Mouse (Mus musculus) mature B cell (primary cell): ENCODE data around the gene Cpm.

Experiments
- in situ Hi-C: fragments of 300-500 bp; cut with MboI; formaldehyde crosslinking; loops from 2 replicates; pipeline ENCODE4 v1.14.3; 2019

The Cpm gene

DNA sequence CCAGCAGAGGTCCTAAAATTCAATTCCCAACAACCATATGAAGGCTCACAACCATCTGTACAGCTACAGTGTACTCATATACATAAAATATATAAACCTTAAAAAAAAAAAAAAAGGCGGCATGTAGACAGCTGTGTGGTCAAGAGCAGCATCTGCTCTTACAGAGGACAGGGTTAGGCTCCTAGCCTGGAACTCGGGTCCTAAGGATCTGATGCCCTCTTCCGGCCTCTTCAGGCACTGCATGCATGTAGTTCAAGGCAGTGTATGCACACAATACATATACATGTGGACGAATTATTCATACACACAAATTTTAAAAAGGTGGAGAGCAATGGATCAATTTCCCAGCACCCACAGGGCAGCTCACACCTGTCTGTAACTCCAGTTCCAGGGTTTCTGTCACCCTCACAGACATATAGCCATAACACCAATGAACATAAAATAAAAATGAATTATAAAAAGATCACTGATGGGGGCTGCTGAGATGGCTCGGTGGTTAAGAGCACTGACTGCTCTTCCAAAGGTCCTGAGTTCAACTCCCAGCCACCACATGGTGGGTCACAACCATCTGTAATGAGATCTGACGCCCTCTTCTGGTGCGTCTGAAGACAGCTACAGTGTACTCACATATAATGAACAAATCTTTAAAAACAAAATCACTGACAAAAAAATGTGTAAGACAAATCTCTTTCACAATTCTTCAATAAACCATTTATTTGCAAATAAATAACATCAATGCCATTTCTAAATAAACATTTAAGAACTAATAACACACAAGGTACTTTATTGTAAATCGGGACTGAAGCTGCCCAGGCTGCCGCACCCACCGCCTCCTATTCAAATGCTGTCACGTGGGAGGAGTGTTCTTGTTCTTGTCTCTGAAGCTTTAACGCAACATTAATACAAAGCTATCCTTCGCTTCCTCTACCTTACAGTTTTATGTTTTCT, 59.2 kb downstream of the Cpm start:
- in situ Hi-C loops = no loop called here

DNA sequence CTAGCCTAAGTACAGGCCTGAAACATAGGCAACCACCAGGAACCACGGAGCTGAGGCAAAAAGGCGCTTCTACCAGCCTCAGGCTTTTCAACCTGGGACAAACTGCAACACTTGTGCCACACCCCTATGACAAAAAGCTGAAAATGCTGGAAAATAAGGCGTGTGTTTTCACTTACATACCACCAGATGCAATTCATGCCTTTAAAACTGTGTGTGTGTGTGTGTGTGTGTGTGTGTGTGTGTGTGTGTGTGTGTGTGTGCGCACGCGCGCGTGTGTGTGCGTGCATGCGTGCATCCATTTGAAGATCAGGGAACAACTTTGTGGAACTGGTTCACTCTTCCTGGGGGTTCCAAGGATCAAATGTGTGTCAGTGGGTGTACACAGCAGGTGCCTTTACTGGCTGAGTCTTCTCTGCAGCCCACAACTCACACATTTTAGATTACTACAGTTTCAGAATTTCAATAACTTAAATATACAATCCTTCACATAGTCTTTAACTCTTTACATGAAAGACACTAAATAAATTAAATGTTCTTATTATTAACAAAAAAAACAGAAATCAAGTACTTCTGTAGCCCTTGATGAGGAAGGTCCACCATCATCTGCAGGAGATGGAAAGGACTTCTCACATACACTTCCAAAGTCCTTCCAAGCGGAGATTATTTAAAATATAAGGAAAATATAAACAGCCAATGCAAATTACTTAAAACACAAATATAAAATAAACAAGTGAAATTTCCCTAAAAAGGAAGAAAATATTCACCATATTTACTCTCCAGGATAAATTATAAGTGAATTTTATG, 60.2 kb downstream of the Cpm start:
- in situ Hi-C loops = no loop called here

DNA sequence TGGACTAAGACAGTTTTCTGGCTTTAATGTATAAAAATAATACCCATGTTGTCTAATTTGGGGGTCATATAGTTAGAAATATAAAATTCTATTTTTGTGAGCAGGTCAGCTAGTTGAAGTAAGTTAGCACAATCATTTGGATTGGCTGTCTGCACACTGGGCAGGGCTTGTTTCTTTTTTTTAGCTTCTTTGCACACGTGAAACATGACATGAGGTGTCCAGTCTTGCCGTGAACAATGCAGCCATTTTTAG, 60.7 kb downstream of the Cpm start:
- in situ Hi-C loops = no loop called here

DNA sequence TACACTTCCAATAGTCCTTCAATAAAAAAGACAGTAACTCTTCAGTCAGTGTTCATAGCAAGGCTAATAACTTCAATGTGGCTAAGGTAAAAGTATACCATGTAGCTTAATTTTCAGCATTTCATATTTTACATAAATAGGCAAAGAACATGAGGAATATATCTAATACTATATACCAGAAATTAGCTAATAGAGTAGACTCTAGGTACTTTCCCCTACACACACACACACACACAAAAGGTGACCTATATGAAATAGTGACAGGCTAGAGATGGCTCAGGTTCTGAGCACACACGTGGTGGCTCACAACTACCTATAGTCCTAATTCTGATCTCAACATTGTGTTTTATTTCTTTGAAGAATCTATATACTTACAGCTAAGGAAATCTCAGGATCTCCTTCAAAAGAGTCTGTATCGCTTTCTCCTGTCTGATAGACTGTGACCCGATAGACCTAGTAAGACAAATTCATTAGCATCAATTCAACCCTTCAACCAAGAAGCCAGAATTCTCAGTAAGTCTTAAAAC, 61.5 kb downstream of the Cpm start:
- in situ Hi-C loops = no loop called here

DNA sequence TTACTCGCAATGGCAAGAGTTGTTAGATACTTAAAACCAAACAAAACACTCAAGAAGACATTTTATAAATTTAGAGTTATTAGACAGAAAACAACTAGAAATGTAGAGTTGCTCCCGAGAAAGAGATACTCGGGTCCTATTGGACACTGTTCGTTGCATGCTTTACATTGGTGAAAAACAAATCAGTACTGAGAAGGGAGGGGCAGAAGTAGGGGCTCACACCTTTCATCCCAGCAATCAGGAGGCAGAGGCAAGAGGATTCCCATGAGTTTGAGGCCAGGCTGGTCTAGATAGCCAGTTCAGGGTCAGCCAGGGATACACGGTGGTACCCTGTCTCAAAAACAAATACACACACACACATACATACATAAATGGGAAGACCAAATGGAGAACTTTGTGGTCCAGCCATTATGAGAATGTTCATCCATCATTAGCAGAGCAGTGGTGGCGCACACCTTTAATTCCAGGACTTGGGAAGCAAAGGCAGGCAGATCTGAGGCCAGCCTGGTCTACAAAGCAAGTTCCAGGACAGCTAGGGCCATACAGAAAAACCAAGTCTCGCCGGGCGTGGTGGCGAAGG, 62.2 kb downstream of the Cpm start:
- in situ Hi-C loops = no loop called here

DNA sequence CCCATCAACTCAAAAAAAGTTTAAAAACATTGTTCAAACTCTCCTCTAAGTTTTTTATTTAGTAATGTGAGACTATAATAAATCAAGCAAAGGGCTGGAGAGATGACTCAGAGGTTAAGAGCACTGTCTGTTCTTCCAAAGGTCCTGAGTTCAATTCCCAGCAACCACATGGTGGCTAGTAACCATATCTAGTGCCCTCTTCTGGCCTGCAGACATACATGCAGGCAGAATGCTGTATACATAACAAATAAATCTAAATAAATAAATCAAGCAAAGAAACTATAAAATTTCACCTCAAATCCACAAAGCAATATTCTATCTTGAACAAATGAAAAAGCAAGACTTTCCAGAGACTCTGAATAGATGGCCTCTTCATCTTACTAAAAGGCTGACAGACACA, 62.9 kb downstream of the Cpm start:
- in situ Hi-C loops = no loop called here

DNA sequence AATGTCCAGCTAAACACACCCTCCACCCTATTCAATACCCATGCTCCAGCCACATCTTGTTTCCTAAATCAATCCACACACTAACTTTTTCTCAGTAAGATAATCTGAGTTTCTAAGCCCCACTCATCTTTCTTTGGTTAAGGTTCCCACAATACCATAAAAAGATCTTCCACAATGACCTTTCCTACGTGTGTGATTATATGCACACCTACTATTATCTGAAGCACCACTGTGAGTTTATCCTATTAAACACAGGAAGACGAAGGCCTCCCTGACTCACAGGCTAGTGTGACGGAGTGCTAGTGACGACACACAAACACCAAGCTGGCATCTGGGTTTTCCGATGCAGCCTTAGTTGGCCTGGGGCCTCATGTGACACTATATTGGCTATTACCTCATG, 63.7 kb downstream of the Cpm start:
- in situ Hi-C loops = no loop called here

DNA sequence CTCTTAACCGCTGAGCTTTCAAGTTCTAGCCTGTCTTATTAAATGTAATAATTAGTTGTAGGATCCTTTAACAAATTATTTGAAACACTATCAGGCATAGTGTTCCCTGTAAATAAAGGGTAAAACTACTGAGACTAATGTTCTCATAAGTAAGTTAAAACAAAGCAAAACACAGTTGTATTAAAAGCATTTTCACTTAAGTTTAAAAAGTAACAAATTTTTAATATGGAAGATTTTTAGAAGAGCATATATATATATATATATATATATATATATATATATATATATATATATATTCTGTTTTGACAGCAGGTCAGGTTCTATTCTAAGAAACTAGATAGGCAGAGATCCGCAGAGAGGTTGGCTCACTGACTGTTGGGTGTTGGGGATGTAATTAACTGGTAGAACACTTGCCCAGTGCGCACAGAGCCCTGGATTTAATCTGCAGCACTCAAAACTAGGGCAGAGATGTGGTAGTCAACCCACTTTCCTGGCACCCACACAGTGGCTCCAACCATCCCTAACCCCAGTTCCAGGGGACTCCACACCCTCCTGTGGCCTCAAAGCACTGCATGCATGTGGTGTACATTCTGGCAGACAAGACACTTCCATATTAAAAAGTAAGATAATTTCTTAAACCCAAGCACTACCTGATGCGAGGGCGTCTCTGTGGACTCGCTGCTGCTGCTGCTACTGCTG, 65.1 kb downstream of the Cpm start:
- in situ Hi-C loops = no loop called here

DNA sequence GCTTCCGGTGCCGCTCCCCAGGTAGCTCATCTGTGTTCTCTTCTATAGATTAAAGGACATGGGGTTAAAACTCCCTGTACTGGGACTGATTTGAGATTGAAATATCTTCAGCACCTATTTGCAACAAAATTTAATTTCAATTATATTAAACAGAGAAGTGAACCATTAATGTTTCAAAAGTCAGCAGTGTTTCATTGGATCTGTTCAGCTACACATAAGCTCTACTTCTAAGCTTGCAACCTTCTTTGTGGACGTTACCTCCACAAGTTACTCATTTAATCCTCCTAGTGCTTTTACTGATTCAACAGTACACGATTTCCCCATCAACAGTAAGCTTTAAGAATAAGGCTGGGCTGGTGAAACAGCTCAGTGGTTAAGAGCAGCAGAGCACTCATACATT, 65.7 kb downstream of the Cpm start:
- in situ Hi-C loops = no loop called here

DNA sequence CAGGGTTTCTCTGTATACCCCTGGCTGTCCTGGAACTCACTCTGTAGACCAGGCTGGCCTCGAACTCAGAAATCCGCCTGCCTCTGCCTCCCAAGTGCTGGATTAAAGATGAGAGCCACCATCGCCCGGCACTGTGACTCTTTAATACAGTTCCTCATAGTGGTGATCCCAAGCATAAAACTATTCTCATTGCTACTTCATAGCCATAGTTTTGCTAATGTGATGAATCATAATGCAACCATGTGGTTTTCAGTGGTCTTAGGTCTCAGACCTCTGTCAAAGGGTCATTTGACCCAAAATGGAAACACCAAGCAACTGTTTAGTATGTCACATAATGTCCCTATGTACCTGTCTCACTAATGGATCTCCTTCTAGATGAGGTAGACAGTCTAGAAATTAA, 66.3 kb downstream of the Cpm start:
- in situ Hi-C loops = no loop called here

DNA sequence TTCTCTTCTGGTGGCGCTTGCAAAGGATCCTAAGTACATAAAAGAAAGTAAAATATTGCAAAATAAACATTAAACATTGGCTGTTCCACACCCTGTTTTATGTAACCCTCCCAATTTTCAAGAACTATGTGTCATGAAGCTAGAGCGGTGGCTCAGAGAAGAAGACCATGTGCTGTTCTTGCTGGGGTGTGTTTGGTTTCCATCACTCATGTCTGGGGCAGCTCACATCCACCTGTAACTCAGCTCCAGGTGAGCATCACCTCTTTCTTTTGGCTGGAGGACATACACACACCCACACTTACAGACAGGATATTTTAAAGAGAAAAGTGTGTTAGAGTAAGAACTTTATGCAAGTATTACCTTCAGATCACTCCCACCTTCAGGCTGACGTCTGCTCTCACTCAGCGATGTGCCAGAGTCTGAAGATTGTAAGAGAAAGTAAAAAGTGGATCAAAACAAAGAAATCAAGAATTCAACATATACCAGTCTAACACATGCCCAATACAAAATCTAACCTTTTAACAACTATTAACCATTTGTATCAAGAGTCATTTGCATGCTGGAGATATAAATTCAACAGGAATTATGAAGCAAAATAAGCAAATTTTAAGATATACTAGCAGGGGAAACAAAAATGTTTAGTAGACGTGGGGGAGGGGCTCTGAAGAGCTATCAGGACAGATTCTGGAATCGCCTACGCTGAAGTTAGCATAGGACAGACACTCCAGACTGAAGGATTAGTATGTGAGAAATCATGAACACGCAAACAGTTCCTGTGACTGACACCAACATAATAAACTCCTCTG, 66.9 kb downstream of the Cpm start:
- in situ Hi-C loops = no loop called here

DNA sequence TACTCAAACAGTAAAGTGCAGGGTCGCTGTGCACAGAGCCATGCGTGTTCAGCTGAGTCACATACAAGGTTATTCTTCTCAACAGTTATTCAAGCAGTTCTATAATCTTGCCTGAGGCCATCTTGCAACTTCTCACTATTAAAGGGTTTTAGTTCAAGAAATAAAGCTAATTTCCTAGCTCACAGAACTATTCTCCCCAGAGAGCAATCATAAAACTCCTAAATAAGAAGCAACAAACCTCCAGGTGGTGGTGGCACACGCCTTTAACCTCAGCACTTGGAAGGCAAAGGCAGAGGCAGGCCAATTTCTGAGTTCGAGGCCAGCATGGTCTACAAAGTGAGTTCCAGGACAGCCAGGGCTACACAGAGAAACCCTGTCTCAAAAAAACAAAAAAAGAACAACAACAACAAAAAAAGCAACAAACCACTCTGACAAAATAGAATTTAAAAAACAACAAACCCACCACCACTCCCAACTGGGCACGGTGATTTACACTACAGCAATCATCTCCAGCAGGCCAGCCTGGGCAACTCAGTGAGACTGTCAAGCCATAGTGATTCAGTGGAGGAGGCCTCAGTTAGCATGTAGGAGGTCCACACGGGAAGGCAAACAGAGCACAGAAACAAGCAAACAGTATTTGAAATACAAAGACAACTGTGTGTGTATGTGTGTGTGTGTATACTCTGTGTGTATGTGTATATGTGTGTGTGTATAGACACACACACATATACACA, 67.7 kb downstream of the Cpm start:
- in situ Hi-C loops = no loop called here

DNA sequence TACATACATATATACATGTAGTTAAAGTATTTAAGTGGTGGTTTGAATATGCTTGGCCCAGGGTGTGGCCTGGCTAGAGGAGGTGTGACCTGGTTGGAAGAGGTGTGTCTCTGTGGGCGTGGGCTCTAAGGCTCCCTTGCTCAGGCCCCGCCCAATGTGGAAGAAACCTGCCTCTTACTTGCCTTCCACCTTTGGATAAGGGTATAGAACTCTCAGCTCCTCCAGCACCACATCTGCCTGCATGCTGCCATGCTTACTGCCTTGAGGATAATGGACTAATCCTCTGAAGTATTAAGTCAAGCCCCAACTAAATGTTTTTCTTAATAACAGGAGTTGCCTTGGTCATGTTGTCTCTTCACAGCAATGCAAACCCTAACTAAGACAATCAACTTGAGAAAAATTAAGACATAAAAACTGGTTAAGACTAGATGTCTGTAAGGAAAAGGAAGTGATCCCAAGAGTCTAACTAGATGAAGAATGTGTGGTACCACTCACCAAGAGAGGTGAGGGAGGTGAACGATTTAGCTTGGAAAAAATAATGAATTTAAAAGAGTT, 68.3 kb downstream of the Cpm start:
- in situ Hi-C loops = no loop called here

DNA sequence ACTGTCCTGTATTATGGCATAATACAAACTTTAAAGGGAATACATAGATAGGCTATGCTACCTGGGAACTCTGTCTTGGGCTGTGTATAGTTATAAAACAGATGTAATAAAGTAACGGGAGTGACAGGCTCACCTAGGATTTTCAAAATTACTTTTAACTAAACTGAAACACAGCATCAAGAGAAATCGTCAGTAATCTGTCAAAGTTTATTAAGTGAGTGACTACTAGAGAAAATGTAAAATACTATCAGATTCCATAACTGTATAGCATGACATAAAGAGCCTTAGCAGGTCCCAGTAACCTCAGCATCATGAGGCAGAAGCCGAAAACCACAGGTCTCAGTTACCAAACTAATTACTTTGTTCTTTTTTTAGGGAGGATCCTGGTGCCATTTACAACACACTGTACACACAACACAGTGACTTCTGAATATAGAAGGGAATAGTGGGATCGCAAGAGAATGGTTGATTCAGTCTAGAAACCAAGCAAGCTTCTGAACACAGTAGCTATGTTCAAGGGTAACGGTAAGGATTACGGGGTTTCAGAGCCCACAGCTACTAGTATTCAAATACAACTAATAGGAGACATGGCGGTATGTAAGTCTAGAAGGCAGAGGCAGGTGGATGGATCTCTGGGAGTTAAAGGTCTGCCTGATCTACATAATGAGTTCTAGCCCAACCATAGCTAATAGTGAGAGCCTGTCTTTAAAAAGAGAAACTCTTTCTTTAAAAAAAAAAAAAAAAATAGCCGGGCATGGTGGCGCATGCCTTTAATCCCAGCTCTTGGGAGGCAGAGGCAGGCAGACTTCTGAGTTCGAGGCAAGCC, 69.2 kb downstream of the Cpm start:
- in situ Hi-C loops = no loop called here

DNA sequence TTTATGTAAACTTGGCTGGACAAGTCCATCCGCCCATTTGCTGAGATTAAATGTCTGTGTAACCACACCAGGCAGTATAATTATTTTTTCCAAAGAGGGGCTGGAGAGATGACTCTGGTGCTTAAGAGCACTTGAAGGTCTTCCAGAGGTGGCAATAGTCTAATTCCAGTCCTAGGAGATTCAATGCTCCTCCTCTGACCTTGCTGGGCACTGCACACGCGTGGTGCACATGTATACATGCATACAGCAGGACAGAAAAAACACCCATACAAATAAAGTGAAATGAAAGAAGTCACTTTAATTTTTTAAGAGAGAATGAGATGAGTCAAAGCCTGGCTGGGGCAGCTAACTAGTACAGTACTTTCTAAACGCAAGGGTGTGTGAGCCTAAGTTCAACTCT, 70.6 kb downstream of the Cpm start:
- in situ Hi-C loops = no loop called here

DNA sequence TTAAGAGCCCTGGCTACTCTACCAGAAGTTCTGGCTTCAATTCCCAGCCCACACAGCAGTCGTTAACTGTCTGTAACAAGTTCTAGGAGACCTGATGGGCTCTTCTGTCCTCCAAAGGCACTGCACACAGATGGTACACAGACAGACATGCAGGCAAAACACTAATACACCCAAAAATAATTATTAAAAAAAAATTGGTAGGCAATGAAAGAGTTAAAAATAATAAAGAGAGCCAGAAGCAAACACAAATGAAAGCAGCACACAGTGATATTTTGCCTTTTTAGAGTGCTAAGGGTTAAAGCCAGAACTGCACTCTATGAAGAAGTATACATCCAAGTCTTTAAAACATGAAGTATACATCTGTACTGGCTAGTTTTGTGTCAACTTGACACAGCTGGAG, 71.2 kb downstream of the Cpm start:
- in situ Hi-C loops = no loop called here

DNA sequence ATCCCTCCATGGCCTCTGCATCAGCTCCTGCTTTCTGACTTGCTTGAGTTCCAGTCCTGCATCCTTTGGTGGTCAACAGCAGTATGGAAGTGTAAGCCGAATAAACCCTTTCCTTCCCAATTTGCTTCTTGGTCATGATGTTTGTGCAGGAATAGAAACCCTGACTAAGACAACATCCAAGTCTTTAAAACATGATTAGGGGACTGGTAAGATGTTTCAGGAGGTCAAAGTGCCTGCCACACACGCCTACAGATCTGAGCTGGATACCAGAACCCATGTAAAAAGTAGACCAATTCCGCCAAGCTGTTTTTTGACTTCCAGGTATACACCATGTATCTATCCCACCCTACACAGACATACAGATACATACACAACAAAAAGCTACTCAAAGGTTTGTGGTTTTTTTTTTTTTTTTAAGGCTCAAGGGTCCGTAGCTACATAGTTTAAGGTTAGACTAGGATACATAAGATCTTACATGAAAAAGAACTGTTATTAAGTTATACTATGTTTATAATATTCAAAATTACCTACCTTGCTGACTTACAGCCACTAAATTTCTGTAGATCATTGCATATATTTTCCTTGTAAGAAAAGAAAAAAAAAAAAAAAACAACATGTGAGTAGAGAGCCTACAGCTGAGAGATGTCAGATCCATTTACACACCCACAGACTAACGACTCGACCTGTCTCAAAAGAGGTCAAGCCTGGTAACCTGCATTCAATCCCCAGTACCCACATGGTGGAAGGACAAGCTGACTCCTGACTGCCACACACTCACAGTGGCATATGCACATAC, 71.9 kb downstream of the Cpm start:
- in situ Hi-C loops = no loop called here

DNA sequence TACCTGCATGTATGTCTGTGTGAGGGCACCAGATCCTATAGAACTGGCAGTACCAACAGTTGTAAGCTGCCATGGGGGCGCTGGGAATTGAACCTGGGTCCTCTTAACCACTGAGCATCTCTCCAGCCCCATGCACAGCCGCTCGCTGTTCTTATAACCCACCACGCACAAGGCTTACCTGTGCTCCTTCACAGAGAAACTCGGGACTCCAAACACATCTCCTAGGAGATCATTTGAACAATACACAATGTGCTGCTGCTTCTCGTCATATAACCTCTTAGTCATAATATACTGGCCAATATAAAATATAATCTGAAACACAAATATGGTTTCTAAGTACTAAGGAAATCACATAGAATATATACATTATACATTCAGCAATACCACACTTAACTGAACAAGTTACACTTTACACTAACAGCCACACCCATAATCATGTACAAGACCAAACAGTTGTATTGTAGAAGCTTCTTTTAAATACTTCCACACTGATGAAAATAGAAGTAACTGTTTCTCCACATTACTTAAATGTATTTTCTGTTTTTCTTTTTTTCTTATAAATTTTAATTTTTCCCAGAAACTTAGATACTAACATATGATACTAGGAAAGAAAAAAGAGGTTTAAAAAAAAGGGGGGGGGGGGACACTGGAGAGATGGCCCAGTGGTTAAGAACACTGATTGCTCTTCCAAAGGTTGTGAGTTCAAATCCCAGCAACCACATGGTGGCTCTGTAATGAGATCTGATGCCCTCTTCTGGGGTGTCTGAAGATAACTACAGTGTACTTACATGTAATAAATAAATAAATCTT, 72.9 kb downstream of the Cpm start:
- in situ Hi-C loops = no loop called here
